Mouse (Mus musculus) CD4-positive, CD25-positive, alpha-beta regulatory T cell, adult 2 months (primary cell): ENCODE measurements around the gene Clip4.

ENCODE experiments used
- DNase-seq: peaks from one replicate; pipeline ENCODE4 v3.0.0-alpha.2; 2012; ENCODE audit warnings: low read depth, low spot score

The Clip4 gene

DNA sequence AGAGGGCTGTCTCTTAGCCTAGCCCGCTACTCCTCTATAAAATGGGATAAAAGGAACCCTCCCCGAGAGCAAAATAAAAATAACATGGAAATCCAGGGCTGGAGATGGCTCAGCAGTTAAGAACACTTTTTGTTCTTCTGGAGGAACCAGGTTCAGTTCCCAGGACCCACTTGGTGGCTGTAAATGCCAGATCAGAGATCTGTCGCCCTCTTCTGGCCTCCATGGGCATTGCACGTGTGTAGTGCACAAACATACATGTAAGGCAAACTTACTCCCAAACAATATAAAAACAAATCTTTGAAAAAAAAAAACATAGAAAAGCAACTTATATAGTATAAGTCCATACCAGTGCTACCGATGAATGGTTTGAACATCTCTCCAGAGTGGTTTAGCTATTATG is 104.7 kb downstream of the Clip4 start:
- peak; percentile 53 for DNase-seq

DNA sequence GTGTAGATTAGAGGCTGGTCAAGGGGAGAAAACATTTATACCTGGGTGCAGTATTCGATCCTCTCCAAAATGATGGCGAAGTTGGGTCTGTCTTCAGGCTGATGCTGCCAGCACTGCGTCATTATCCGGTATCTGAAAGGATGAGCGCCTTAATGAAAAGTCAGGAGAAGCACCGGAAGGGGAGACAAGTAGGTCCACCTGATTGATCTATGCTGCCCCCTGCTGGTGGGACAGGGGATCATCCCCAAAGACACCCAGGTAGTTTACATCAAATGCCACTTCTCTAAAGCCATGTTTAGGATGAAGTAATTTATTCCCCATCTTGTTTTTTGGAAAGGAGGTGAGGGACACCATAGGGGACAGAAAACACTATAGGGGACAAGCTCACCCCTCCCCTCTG is 105.8 kb downstream of the Clip4 start:
- peak; percentile 62 for DNase-seq

DNA sequence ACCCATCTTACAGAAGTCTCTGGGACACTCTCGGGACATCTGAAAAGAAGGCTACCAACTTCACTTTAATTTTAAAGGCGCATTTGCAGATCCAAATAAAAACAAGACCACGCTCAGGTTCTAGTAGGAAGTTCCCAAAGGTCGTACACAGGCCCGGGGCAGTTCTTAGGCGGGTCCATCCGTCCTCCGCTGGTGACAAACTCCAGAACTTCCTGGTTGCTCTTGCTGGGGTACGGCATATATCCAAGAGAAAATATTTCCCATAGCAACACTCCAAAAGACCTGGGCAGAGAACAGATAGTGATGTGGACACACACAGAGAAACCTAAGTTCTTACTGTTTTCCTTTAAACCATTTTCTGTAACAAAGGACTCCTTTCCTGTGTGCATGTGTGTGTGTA is 106.5 kb downstream of the Clip4 start:
- DNase-seq: no peak

DNA sequence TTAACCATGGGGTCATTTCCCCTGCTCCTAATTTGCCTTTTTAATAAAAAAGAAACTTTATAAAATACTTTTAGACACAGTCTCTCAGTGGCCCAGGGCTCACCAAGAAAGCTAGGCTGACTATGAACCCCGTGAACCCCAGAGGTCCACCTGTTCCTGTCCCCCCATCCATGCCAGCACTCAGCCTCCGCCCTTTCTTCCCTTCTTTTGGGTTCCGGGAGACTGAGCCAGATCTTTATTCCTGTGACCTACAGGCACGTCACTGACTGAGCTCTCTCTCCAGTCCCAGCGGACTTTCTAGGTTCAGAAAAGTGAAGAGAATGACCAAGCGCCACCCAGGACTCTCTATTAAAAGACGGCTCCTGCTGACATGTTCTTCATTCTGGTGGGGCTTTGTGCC is 107.2 kb downstream of the Clip4 start:
- DNase-seq: no peak

DNA sequence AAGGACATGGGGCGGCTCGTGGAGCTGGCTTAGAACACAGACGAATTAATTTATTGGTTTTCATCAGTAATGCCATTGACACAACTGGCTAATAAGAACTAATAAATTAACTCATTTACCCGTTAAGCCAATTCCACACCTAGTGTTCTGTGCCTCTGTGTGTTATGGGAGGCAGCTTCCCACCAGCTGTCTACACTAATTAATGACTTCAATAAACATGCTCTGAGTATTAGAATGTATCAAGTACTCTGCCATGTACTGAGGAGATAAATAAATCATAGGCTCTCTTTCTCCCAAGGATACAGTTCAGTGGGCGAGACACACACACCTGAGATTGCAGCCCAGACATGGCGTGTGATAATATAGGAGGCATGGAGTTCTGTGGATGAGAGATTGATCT is 113.1 kb downstream of the Clip4 start:
- no peak for DNase-seq

DNA sequence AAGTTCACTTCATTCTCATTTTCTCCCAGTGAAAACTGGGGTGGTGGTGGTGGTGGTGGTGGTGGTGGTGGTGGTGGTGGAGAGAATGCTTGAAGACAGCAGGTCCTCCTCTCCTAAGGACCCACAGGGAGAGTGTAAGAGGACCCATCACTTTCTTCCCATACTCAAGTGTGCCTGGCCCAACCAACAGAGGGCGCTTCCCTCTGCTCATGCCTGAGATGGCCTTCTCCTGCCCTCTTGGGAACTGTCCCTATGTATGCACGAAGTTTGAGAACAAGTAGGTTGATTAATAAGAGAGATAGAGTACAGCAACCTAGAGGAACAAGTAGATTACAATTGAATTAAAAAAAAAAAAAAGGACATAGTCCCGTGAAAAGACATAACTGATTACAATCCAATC is 140.8 kb downstream of the Clip4 start:
- peak; percentile 14 for DNase-seq

DNA sequence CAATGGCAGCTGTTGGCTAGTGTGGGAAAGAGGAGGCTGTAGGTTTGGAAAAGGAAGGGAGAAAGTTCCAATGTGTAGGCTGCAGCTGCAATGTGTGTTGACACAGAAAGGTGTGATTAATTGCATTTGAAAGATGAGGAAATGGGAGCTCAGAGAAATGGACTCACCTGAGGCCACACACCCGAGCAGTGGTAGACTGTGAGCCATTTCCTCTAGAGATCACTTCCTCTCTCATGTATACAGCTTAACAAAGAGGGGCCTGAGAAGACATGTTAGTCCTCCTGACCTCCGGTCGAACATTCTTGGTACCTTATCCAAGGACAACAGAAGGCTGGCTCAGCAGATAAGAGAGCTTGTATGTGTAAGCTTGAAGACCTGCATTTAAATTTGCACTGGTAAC is 144.9 kb downstream of the Clip4 start:
- DNase-seq: no peak
